Mouse (Mus musculus) CH12.LX (cell line): ENCODE measurements around the gene Smarcc2. TPM values are rescaled to one million over a fixed set of nuclear protein-coding genes. Genes with fewer than 3 reads are reported as not detected.
A peak's percentile ranks its signal among the peaks of the same experiment; 100 is the strongest.

Source experiments
- DNase-seq: peaks from one replicate; pipeline ENCODE4 v3.0.0-alpha.2; 2013; ENCODE audit errors: extremely low read depth
- H3K27ac ChIP-seq: 2 replicates; pipeline ENCODE4 v1.5.1; 2012; ENCODE audit warnings: low read depth, mild to moderate bottlenecking, control low read depth, moderate library complexity; ENCODE audit not compliant: insufficient read depth
- H3K27me3 ChIP-seq: replicated peaks from 2 replicates; pipeline ENCODE3; 2012; ENCODE audit warnings: inconsistent platforms
- H3K36me3 ChIP-seq, 2 experiments: replicated peaks in 1 of 2; 2 replicates each; pipeline versions ENCODE3 to v1.6.1; 2012; ENCODE audit warnings: inconsistent platforms in 1 of 2, low read length in 1 of 2, mild to moderate bottlenecking in 1 of 2, mixed read lengths in 1 of 2, moderate library complexity in 1 of 2; ENCODE audit not compliant: control insufficient read depth in 1 of 2, insufficient read depth in 1 of 2
- H3K4me1 ChIP-seq, 2 experiments: 2 replicates each; pipeline ENCODE4 v1.6.1; 2012; ENCODE audit warnings: inconsistent platforms in 1 of 2, moderate library complexity in 1 of 2; ENCODE audit not compliant: insufficient read depth in 2 of 2, control insufficient read depth in 1 of 2
- H3K4me2 ChIP-seq: 2 replicates; pipeline ENCODE4 v1.6.1; 2012; ENCODE audit warnings: low read depth, mild to moderate bottlenecking, control low read depth; ENCODE audit not compliant: poor library complexity, insufficient read depth, severe bottlenecking
- H3K4me3 ChIP-seq, 3 experiments: fragments of 150-350 bp in 1 of 3; sonication (generic) in 1 of 3; replicated peaks in 1 of 3; 2 replicates each; pipeline versions ENCODE3 to v1.5.1; 2011 to 2012; ENCODE audit warnings: low read depth in 2 of 3, low read length in 2 of 3, mild to moderate bottlenecking in 2 of 3, moderate library complexity in 2 of 3, control low read depth in 1 of 3, improper control_type of control experiment in 1 of 3, inconsistent platforms in 1 of 3, mixed read lengths in 1 of 3; ENCODE audit not compliant: poor library complexity in 1 of 3
- H3K79me2 ChIP-seq: replicated peaks from 2 replicates; pipeline ENCODE4 v1.6.1; 2012; ENCODE audit warnings: mild to moderate bottlenecking, moderate library complexity; ENCODE audit not compliant: control insufficient read depth, poor library complexity, insufficient read depth, severe bottlenecking; ENCODE audit errors: extremely low read depth
- H3K9ac ChIP-seq: 2 replicates; pipeline ENCODE4 v1.6.1; 2012; ENCODE audit warnings: low read depth, mild to moderate bottlenecking, control low read depth, moderate library complexity; ENCODE audit not compliant: insufficient read depth
- H3K9me3 ChIP-seq: replicated peaks from 2 replicates; pipeline ENCODE3; 2012; ENCODE audit warnings: low read length, inconsistent platforms, mixed read lengths
- CHD1 ChIP-seq: IDR thresholded peaks from 2 replicates; pipeline ENCODE4 v1.6.1; 2012; ENCODE audit warnings: low read depth, low read length, improper control_type of control experiment, inconsistent platforms
- CHD2 ChIP-seq: IDR thresholded peaks from 2 replicates; pipeline ENCODE4 v1.6.1; 2011; ENCODE audit warnings: low read length, improper control_type of control experiment
- CTCF ChIP-seq, 2 experiments: IDR thresholded peaks in 1 of 2; conservative IDR thresholded peaks in 1 of 2; 2 replicates each; pipeline ENCODE4 v1.5.1; 2011 to 2012; ENCODE audit warnings: low read depth in 2 of 2, low read length in 2 of 2, improper control_type of control experiment in 1 of 2, inconsistent platforms in 1 of 2, mild to moderate bottlenecking in 1 of 2, moderate library complexity in 1 of 2
- ELF1 ChIP-seq: IDR thresholded peaks from 2 replicates; pipeline ENCODE4 v1.6.1; 2014; ENCODE audit warnings: low read depth, mild to moderate bottlenecking, inconsistent platforms, low read length, improper control_type of control experiment
- EP300 ChIP-seq: IDR thresholded peaks from 2 replicates; pipeline ENCODE4 v1.6.1; 2011; ENCODE audit warnings: low read length, improper control_type of control experiment
- ETS1 ChIP-seq: conservative IDR thresholded peaks from 2 replicates; pipeline ENCODE4 v1.6.1; 2012; ENCODE audit warnings: low read depth, mild to moderate bottlenecking, inconsistent platforms, low read length, improper control_type of control experiment, moderate library complexity
- HCFC1 ChIP-seq: IDR thresholded peaks from 2 replicates; pipeline ENCODE4 v1.6.1; 2012; ENCODE audit warnings: low read depth, mild to moderate bottlenecking, inconsistent platforms, low read length, improper control_type of control experiment
- JUN ChIP-seq: IDR thresholded peaks from 2 replicates; pipeline ENCODE4 v1.6.1; 2011; ENCODE audit warnings: low read depth, mild to moderate bottlenecking, low read length, improper control_type of control experiment, moderate library complexity; ENCODE audit not compliant: insufficient read depth
- JUND ChIP-seq: conservative IDR thresholded peaks from 2 replicates; pipeline ENCODE4 v1.6.1; 2011; ENCODE audit warnings: low read depth, low read length, improper control_type of control experiment
- KAT2A ChIP-seq: IDR thresholded peaks from 2 replicates; pipeline ENCODE4 v1.6.1; 2012; ENCODE audit warnings: low read length, improper control_type of control experiment, inconsistent platforms; ENCODE audit not compliant: insufficient replicate concordance
- MAFK ChIP-seq: IDR thresholded peaks from 2 replicates; pipeline ENCODE4 v1.6.1; 2011; ENCODE audit warnings: low read length, improper control_type of control experiment; ENCODE audit not compliant: insufficient replicate concordance
- MAX ChIP-seq: IDR thresholded peaks from 2 replicates; pipeline ENCODE4 v1.6.1; 2011; ENCODE audit warnings: low read length, improper control_type of control experiment
- MAZ ChIP-seq: IDR thresholded peaks from 2 replicates; pipeline ENCODE4 v1.6.1; 2012; ENCODE audit warnings: low read depth, mild to moderate bottlenecking, inconsistent platforms, low read length, improper control_type of control experiment, moderate library complexity
- MXI1 ChIP-seq: IDR thresholded peaks from 2 replicates; pipeline ENCODE4 v1.6.1; 2011; ENCODE audit warnings: mild to moderate bottlenecking, low read depth, low read length, improper control_type of control experiment
- MYC ChIP-seq: IDR thresholded peaks from 2 replicates; pipeline ENCODE4 v1.6.1; 2011; ENCODE audit warnings: low read depth, mild to moderate bottlenecking, improper control_type of control experiment, low read length
- NELFE ChIP-seq: IDR thresholded peaks from 2 replicates; pipeline ENCODE4 v1.6.1; 2011; ENCODE audit warnings: low read depth, low read length, improper control_type of control experiment
- NRF1 ChIP-seq: IDR thresholded peaks from 2 replicates; pipeline ENCODE4 v1.6.1; 2014; ENCODE audit warnings: low read depth, mild to moderate bottlenecking, inconsistent platforms, low read length, improper control_type of control experiment, moderate library complexity
- POLR2A ChIP-seq: IDR thresholded peaks from 2 replicates; pipeline ENCODE4 v1.6.1; 2011; ENCODE audit warnings: low read depth, mild to moderate bottlenecking, improper control_type of control experiment, low read length
- POLR2AphosphoS2 ChIP-seq: IDR thresholded peaks from 2 replicates; pipeline ENCODE4 v1.6.1; 2011; ENCODE audit warnings: low read depth, low read length, improper control_type of control experiment
- RAD21 ChIP-seq: IDR thresholded peaks from 2 replicates; pipeline ENCODE4 v1.6.1; 2011; ENCODE audit warnings: low read depth, mild to moderate bottlenecking, low read length, improper control_type of control experiment, moderate library complexity
- RCOR1 ChIP-seq: conservative IDR thresholded peaks from 2 replicates; pipeline ENCODE4 v1.6.1; 2012; ENCODE audit warnings: low read depth, mild to moderate bottlenecking, inconsistent platforms, low read length, improper control_type of control experiment
- SIN3A ChIP-seq: IDR thresholded peaks from 2 replicates; pipeline ENCODE4 v1.6.1; 2012; ENCODE audit warnings: low read length, improper control_type of control experiment, inconsistent platforms
- SMC3 ChIP-seq: IDR thresholded peaks from 2 replicates; pipeline ENCODE4 v1.6.1; 2011; ENCODE audit warnings: low read depth, low read length, improper control_type of control experiment
- TBP ChIP-seq: conservative IDR thresholded peaks from 2 replicates; pipeline ENCODE4 v1.6.1; 2011; ENCODE audit warnings: low read depth, low read length, improper control_type of control experiment
- TCF12 ChIP-seq: IDR thresholded peaks from 2 replicates; pipeline ENCODE4 v1.6.1; 2014; ENCODE audit warnings: low read depth, mild to moderate bottlenecking, inconsistent platforms, low read length, improper control_type of control experiment
- USF1 ChIP-seq: IDR thresholded peaks from 2 replicates; pipeline ENCODE4 v1.6.1; 2014; ENCODE audit warnings: low read depth, mild to moderate bottlenecking, inconsistent platforms, low read length, improper control_type of control experiment
- USF2 ChIP-seq: conservative IDR thresholded peaks from 2 replicates; pipeline ENCODE4 v1.6.1; 2011; ENCODE audit warnings: low read depth, low read length, improper control_type of control experiment
- ZMIZ1 ChIP-seq: IDR thresholded peaks from 2 replicates; pipeline ENCODE4 v1.6.1; 2012; ENCODE audit warnings: low read depth, mild to moderate bottlenecking, inconsistent platforms, low read length, improper control_type of control experiment
- dilution Hi-C: fragments of 300-500 bp; cut with MboI; formaldehyde crosslinking; loops from 2 replicates; pipeline ENCODE4 v1.14.3; 2020; ENCODE audit warnings: low sequenced_read_pairs; ENCODE audit not compliant: extremely low pct_unique_long_range_greater_than_20kb, extremely low pct_ligation_motif_present
- in situ Hi-C: fragments of 300-500 bp; cut with MboI; formaldehyde crosslinking; loops from 3 replicates; pipeline ENCODE4 v1.14.3; 2019; ENCODE audit warnings: low sequenced_read_pairs, low pct_ligation_motif_present, low pct_unique_long_range_greater_than_20kb, mixed read lengths
- polyA plus RNA-seq: library from polyadenylated mRNA; unstranded; fragments of >175 nt; gene quantifications from 2 replicates; pipeline ENCODE4 v1.2.1, GENCODE M21; 2012; ENCODE audit warnings: low read depth; ENCODE audit not compliant: insufficient read length
- total RNA-seq, 2 experiments: library from RNA; depleted of rRNA; stranded (reverse); fragments of 300-350 nt in 1 of 2; fragments of >200 nt in 1 of 2; gene quantifications; 2 replicates each; pipeline ENCODE4 v1.2.3; 2012 to 2014

Smarcc2 gene
- total and polyA plus RNA-seq, 3 experiments: 6.1 to 42.6 (median 24.8) TPM

DNA sequence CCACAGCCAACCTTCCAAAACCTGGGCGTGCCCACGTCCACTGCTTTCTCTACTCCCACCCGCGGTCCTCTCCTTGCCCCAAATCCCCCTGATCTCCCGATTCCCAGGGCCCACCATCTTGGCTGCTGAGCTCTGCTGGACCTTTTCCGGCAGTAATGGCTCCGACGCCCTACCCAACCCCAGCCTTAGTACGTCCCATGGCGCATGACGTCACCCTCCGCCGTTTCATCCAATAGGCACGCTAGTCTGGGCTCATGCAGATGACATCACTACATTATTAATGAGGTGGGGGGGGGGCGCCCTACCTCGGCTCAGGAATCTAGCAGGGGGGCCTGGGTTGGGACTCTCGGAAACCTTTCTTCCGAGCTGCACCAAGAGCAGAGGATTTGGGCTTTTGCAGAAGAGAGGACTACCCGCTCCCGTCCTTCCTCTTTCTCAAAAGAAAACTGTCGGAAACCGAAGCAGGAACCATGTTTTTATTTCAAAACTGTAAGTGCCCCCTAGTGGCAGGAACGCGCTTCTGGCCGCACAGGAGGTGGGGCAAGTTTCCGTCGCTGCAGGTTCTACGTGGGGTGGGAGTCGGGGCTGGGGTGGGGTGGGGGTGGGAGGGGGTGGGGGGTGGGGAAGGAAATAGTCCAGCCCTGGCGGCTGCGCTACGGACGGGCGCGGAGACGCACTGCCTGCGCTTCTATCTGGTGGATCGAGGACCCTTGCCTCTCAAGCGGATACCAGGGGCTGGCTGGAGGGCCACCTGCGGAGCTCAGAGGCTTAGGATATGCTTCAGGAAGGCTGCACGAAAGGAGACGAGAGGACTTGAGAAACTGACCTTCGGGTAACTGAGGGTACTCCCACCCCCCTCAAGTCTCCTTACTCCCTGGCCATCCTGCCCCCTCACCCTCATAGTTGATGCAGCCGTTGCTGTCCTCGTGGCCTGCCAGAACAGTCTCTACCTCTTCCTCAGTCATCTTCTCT is 34.9 kb downstream of the Smarcc2 start, which contains the start of gene Myl6:
Gene Myl6 (minus strand): TSS at position 451 of the 972 bp plus-strand sequence.
- DNase-seq: peak; percentile 100
- Histone ChIP-seq H3K9me3 (no peaks in the 10 kb centered on the region), H3K27ac (peak within 1 kb of the TSS; percentile 51), H3K4me2 (peak within 1 kb of the TSS; percentile 95), H3K36me3 (peaks cover 30 to 38% of the 10 kb centered on the region in 2 experiments), H3K79me2 (peaks cover 20% of the 10 kb centered on the region), H3K4me1 (peaks cover 12 to 40% of the 10 kb centered on the region in 2 experiments; a peak in 3 of 4 replicates), H3K9ac (peak within 1 kb of the TSS; percentile 90), H3K27me3 (no peaks in the 10 kb centered on the region), H3K4me3 (peak within 1 kb of the TSS; percentile 76 to 100 (median 90))
- in situ Hi-C loops: no loop called here
- TF ChIP-seq RAD21 (no peak), POLR2AphosphoS2 (0 out of 2 replicates have a peak, but pooled peaks have one; percentile 77), CTCF (conservative IDR thresholded peaks at IDR 0.05 in 1 of 2, IDR thresholded peaks at IDR 0.05 in 1 of 2; ENCODE audit: low read depth in 2 of 2, low read length in 2 of 2) (peak; percentile 20 to 74; a peak in 3 of 4 replicates), USF2 (no peak), CHD2 (peak; percentile 72; the same call in 1 of the 2 replicates), NELFE (peak; percentile 96), MXI1 (no peak; the same call in none of the 2 replicates), ETS1 (peak; percentile 56), POLR2A (peak; percentile 95), EP300 (no peak), HCFC1 (peak; percentile 75), TBP (peak; percentile 77), TCF12 (peak; percentile 69; the same call in 1 of the 2 replicates), SIN3A (peak; percentile 72), ZMIZ1 (peak; percentile 78; the same call in 1 of the 2 replicates), ELF1 (peak; percentile 66; the same call in 1 of the 2 replicates), USF1 (no peak), MYC (0 out of 2 replicates have a peak, but pooled peaks have one; percentile 12), KAT2A (0 out of 2 replicates have a peak, but pooled peaks have one; percentile 40), MAZ (peak; percentile 97), CHD1 (no peak; the same call in 1 of the 2 replicates), MAX (peak; percentile 67), JUN (peak; percentile 25), RCOR1 (no peak), JUND (peak; percentile 51; the same call in 1 of the 2 replicates), SMC3 (no peak), NRF1 (peak; percentile 49), MAFK (no peak)
- dilution Hi-C loops: no loop called here
